Mouse (Mus musculus): ENCODE results near the gene Ggps1. TPM values are rescaled to one million over a fixed set of nuclear protein-coding genes. Genes with fewer than 3 reads are reported as not detected.
"Not testable (repeated sequence)": the region's sequence is repeated elsewhere in the genome, so short reads cannot be mapped to it uniquely, and the experiment has no call there.

Ggps1 gene
- polyA plus RNA-seq, 1 experiment from 2014 or later: 55.3 TPM

DNA sequence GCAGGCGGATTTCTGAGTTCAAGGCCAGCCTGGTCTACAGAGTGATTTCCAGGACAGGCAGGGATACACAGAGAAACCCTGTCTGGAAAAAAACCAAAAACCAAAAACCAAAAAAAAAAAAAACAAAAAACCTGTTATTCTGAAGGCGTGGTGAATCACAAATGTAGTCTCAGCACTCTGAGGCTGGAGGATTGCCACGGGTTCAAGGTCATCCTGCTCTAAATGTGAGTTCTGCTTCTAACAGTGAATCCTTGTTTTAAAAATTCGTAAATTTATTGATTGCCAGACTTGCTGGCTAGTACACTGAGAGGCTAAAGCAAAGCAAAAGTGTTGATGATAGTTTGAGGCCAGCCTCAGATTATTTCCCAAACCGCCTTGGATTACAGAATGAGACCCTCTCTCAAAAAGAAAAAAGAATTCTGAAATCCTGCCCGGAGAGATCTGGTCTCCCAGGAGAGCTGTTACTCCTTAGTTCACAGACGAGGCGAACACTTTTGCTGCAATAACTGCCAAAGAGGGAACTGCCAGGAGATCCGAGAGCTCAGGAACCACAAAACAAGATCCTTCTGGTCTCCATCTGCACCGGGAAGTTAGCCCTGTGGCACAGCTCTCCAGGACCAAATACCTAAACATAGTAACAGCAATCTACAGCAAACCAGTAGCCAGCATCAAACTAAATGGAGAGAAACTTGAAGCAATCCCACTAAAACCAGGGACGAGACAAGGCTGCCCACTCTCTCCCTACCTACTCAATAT lies 27.2 kb downstream of the Ggps1 start:
- H3K9me3 ChIP-seq (replicated peaks): no peaks in the 10 kb centered on the region
- no peak overlapping the region for H3K4me3 ChIP-seq (replicated peaks)
- peaks cover 15% of the 10 kb centered on the region for H3K4me1 ChIP-seq
- no peak overlapping the region for H3K4me2 ChIP-seq
- WGBS: 87% methylated on average over 11 of the region's 11 CpGs
- peaks cover 7% of the 10 kb centered on the region; the same call in 1 of the 2 replicates for H3K36me3 ChIP-seq
- no peaks in the 10 kb centered on the region for H3K27me3 ChIP-seq
- H3K9ac ChIP-seq: no peak overlapping the region
- ATAC-seq (replicated peaks; ENCODE audit: low FRiP score): no peak
- no peak overlapping the region for H3K27ac ChIP-seq

DNA sequence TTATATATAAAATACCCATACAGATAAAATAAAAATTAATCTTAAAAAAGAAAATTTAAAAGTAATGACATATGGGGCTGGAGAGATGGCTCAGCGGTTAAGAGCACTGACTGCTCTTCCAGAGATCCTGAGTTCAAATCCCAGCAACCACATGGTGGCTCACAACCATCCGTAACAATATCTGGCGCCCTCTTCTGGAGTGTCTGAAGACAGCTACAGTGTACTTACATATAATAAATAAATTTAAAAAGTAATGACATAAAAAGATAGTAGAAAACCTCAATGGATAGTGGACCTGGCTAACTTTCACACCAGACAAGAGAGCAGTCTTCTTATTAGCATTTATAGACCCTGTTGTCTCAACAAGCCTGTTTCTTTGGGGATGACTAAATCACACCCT lies 27.9 kb downstream of the Ggps1 start:
- 89% methylated on average over 3 of the region's 3 CpGs for WGBS
- H3K4me3 ChIP-seq (replicated peaks); ATAC-seq (replicated peaks; ENCODE audit: low FRiP score); H3K9me3 ChIP-seq (replicated peaks); H3K9ac ChIP-seq; H3K4me2 ChIP-seq; H3K36me3 ChIP-seq; H3K27ac ChIP-seq; H3K27me3 ChIP-seq: not testable (repeated sequence)
- H3K4me1 ChIP-seq: peaks cover 11% of the 10 kb centered on the region

DNA sequence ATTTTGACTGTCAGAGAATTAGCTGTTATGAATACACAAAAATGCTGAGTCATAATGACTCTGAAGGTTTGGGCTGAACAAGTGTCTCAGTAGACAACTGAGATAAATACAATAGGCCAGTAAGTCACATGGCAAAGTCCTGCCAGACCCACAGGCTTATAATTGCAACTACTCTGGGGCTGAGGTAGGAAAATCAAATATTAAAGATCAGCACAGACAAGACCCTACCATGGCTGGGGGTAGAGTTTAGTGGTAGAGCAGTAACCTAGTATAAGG lies 29.3 kb downstream of the Ggps1 start:
- H3K4me3 ChIP-seq (replicated peaks): no peak overlapping the region
- H3K4me1 ChIP-seq: peaks cover 8% of the 10 kb centered on the region; the same call in 1 of the 2 replicates
- no peak for ATAC-seq (replicated peaks; ENCODE audit: low FRiP score)
- H3K36me3 ChIP-seq: peaks cover 12% of the 10 kb centered on the region
- no peaks in the 10 kb centered on the region for H3K9me3 ChIP-seq (replicated peaks)
- no peak overlapping the region for H3K4me2 ChIP-seq
- no peak overlapping the region for H3K9ac ChIP-seq
- H3K27me3 ChIP-seq: no peaks in the 10 kb centered on the region
- H3K27ac ChIP-seq: no peak overlapping the region

DNA sequence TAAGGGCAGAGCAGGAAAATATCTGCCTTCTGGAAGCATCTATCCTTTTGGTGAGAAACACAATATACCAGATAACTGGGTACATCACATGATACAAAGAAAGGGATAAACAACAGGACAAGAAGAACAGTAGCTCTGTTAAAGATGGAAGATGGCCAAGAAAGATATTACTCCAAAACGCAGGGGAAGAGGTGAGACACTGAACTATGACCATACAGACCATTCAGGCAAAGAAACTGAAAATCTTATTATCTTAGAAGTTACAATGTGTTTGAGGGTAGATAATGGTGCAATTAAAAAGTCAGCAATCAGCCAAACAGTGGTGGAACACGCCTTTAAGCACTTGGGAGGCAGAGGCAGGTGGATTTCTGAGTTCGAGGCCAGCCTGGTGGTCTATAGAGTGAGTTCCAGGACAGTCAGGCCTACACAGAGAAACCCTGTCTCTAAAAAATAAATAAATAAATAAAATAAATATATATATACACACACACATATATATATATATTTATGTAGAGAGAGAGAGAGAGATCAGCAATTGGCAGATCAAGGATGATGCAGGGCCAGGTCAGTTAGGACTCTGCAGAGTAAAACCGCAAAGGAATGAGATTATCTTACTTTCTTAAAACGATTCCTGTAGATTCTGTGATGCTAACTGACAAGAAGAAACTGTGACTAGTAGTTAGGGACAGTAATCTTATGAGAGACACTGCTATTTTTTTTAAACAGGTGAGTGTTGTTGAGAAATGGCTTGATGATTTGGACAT lies 29.8 kb downstream of the Ggps1 start:
- WGBS: 85% methylated on average over 5 of the region's 5 CpGs
- Histone ChIP-seq H3K4me2 (no peak overlapping the region), H3K9ac (no peak overlapping the region), H3K27me3 (no peaks in the 10 kb centered on the region), H3K27ac (no peak overlapping the region), H3K36me3 (peaks cover 15% of the 10 kb centered on the region), H3K4me1 (0 out of 2 replicates have a peak, but pooled peaks cover 3% of the 10 kb centered on the region), H3K4me3 (replicated peaks) (no peak overlapping the region), H3K9me3 (replicated peaks) (no peaks in the 10 kb centered on the region)
- no peak; the same call in 1 of the 2 replicates for ATAC-seq (replicated peaks; ENCODE audit: low FRiP score)

DNA sequence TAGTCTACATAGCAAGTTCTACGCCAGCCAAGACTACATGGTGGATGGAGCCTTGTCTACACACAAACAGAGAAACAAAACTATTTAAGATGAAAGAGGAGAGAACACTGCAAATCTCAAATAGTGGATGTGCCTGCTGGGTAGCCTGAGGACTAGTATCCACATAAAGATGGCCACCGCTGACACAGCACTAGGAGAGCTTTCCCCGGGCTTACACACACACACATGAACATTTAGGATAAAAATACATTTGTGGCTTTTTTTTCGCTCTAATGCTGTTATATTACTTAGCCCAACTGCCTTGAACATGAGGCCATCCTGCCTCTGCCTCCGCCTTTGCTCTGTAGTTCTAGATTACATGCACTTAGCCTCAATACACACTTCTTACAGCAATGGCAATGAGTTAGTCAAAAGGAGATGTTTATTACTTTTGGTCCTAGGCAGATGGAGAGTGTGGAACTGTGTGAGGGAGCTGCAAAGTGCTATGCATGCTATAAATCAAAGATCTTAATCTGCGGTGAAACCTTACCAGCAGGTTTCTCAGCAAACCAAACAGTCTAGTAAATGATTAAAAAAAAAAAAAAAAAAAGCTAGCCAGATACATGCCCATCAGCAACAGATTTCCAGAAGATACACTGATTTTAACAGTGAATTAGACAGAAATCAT lies 37.0 kb downstream of the Ggps1 start:
- Histone ChIP-seq H3K36me3 (peaks cover 32% of the 10 kb centered on the region), H3K9ac (no peak overlapping the region), H3K4me1 (no peaks in the 10 kb centered on the region), H3K27me3 (no peaks in the 10 kb centered on the region), H3K27ac (no peak overlapping the region), H3K4me2 (no peak overlapping the region), H3K9me3 (replicated peaks) (no peaks in the 10 kb centered on the region), H3K4me3 (replicated peaks) (no peak overlapping the region)
- 81% methylated on average over 6 of the region's 6 CpGs for WGBS
- no peak for ATAC-seq (replicated peaks; ENCODE audit: low FRiP score)

DNA sequence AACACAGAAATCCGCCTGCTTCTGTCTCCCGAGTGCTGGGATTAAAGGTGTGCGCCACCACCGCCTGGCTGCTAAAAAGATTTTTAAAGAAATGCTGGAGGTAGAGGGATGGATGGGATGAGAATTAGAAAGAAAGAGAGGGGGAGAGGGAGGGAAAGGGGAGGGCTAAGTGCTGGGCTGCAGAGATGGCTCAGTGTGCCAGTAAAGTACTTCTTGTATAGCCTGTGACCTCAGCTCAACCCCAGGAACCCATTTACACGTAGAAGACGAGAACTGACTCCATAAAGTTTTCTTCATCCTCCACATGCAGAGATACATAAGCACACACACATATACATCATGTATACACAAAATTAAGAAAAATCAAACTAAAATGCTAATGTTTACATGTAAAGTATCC lies 37.7 kb downstream of the Ggps1 start:
- H3K27ac ChIP-seq: no peak overlapping the region
- no peaks in the 10 kb centered on the region for H3K9me3 ChIP-seq (replicated peaks)
- ATAC-seq (replicated peaks; ENCODE audit: low FRiP score): no peak
- H3K4me1 ChIP-seq: no peaks in the 10 kb centered on the region
- H3K4me3 ChIP-seq (replicated peaks): no peak overlapping the region
- no peaks in the 10 kb centered on the region for H3K27me3 ChIP-seq
- H3K36me3 ChIP-seq: peaks cover 30% of the 10 kb centered on the region
- no peak overlapping the region for H3K9ac ChIP-seq
- 93% methylated on average over 6 of the region's 6 CpGs for WGBS
- H3K4me2 ChIP-seq: no peak overlapping the region

DNA sequence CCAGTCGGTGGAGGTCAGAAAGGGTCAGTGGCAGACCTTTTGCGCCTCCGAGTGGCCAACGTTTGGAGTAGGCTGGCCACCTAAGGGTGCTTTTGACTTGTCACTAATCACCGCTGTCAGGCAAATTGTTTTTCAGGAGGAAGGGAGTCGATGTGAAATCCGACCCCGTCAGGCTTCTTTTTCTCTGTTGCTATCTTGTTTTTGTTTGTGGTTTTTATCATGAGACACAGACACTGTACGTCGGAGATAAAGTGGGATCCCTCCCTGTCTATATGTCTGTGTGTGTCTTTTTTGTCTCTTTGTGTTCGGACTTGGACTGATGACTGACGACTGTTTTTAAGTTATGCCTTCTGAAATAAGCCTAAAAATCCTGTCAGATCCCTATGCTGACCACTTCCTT lies 41.9 kb downstream of the Ggps1 start:
- H3K27me3 ChIP-seq; H3K4me3 ChIP-seq (replicated peaks); H3K27ac ChIP-seq; H3K4me2 ChIP-seq; H3K9ac ChIP-seq; H3K4me1 ChIP-seq; ATAC-seq (replicated peaks; ENCODE audit: low FRiP score); H3K9me3 ChIP-seq (replicated peaks): not testable (repeated sequence)
- WGBS: 53% methylated on average over 11 of the region's 12 CpGs
- peaks cover 25% of the 10 kb centered on the region for H3K36me3 ChIP-seq

DNA sequence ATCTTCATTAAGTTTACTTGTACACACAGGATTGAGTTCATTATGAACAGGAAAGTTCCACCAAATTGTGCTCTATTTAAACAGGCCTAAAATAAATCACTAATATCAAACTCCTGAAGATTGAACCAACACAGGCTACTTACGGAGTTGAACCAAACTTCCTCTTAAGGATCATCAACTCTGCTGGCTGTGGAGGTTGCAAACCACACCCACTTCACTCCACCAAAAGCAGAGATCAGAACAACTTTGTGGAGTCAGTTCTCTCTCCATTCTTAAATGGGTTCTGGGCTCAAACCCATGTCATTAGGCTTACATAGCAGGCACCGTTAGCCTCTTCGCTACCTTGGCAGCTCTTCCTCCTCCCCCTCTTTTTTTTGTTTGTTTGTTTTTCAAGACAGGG lies 44.4 kb downstream of the Ggps1 start:
- ATAC-seq (replicated peaks; ENCODE audit: low FRiP score): no peak
- no peaks in the 10 kb centered on the region for H3K4me1 ChIP-seq

DNA sequence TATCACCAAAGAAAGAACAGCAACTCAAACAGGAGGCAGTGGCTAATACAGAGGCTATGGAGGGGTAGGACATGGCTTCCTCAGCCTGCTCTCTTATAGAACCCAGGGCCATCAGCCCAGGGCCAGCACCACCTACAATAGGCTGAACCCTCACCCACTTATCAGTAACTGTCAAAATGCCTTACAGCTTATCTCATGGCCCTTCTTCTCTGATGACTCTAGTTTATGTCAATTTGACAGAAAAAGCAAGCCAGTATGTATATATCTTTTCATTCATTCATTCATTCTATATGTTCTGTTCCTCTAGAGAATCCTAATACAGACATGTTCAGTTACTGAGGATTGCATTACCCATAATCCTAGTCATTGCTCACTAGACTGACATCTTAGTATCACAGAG lies 45.0 kb downstream of the Ggps1 start:
- no peak overlapping the region for H3K4me3 ChIP-seq (replicated peaks)
- H3K9ac ChIP-seq: no peak overlapping the region
- H3K9me3 ChIP-seq (replicated peaks): no peaks in the 10 kb centered on the region
- no peaks in the 10 kb centered on the region for H3K4me1 ChIP-seq
- H3K27me3 ChIP-seq: no peaks in the 10 kb centered on the region
- H3K36me3 ChIP-seq: peaks cover 51% of the 10 kb centered on the region
- no peak overlapping the region for H3K27ac ChIP-seq
- no peak for ATAC-seq (replicated peaks; ENCODE audit: low FRiP score)
- no peak overlapping the region for H3K4me2 ChIP-seq

More for the DNA sequence above, 44.4 kb downstream of the Ggps1 start:
- WGBS: 87% methylated on average over 3 of the region's 3 CpGs
- no peak overlapping the region for H3K27ac ChIP-seq
- H3K4me3 ChIP-seq (replicated peaks): no peak overlapping the region
- H3K4me2 ChIP-seq: no peak overlapping the region
- no peaks in the 10 kb centered on the region for H3K9me3 ChIP-seq (replicated peaks)
- H3K9ac ChIP-seq: no peak overlapping the region
- H3K27me3 ChIP-seq: no peaks in the 10 kb centered on the region
- H3K36me3 ChIP-seq: peaks cover 45% of the 10 kb centered on the region

DNA sequence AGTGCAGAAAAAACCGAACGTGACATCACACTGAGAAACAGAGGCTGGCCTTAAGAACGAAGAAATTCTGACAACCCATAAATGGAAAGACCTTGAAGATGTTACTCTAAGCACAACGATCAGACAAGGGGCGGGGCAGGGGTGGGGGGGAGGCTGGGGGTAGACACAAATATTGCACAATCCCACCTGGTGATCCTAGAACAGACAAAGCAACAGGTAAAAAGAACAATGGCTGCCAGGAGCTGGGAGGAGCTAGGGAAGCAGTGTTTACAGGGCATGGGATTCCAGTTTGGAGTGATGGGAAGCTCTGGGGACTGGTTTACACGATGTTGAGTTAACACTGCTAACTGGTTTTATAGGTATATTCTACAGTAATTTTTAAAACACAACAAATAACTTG lies 47.7 kb downstream of the Ggps1 start:
- Histone ChIP-seq H3K9ac (no peak overlapping the region), H3K36me3 (peaks cover 73% of the 10 kb centered on the region), H3K4me1 (no peaks in the 10 kb centered on the region), H3K4me2 (no peak overlapping the region), H3K4me3 (replicated peaks) (no peak overlapping the region), H3K9me3 (replicated peaks) (no peaks in the 10 kb centered on the region), H3K27me3 (no peaks in the 10 kb centered on the region), H3K27ac (no peak overlapping the region)
- 92% methylated on average over 6 of the region's 6 CpGs for WGBS
- no peak for ATAC-seq (replicated peaks; ENCODE audit: low FRiP score)

DNA sequence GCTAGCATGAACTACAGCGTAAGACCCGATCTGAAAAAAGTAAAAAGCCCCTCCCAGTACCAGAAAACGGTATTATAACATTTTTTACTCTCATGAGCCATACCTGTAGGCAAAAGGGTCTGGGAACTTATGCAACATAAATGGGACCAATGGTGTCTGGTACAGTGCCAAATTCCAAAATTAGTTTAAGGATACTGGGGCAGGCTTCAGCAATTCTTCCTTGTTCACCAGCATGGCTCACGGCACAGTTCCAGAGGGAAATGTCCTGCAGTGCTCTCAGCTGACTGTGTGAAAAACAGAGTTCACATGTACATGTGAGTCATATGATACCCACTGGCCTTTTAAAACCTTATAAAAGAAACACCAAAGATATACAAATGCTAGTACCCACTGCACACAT lies 48.7 kb downstream of the Ggps1 start:
- Histone ChIP-seq H3K4me3 (replicated peaks) (no peak overlapping the region), H3K27me3 (no peaks in the 10 kb centered on the region), H3K4me1 (no peaks in the 10 kb centered on the region), H3K36me3 (peaks cover 79% of the 10 kb centered on the region), H3K9me3 (replicated peaks) (no peaks in the 10 kb centered on the region), H3K27ac (no peak overlapping the region), H3K9ac (no peak overlapping the region), H3K4me2 (no peak overlapping the region)
- 89% methylated on average over 4 of the region's 4 CpGs for WGBS
- ATAC-seq (replicated peaks; ENCODE audit: low FRiP score): no peak

DNA sequence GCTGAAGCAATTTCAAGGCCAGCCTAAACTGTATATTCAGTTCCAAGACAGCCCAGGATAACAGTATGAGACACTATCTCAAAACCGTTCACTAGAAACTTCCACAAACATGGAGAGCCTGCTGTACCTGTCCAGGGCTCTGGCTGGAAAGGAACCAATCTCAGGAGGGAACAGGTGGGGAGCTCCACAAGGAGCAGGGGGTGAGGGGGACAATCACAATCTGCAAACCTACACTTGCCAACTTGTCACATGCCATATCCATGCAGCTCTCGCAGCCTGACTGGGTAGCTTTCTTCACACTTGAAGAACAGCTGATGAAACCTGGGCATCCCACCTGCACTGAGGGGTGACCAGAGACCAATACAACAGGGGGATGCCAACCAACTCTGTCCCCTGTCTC lies 49.3 kb downstream of the Ggps1 start:
- Histone ChIP-seq H3K4me3 (replicated peaks) (no peak overlapping the region), H3K4me2 (no peak overlapping the region), H3K9ac (no peak overlapping the region), H3K36me3 (peaks cover 78% of the 10 kb centered on the region), H3K27me3 (no peaks in the 10 kb centered on the region), H3K4me1 (no peaks in the 10 kb centered on the region), H3K9me3 (replicated peaks) (no peaks in the 10 kb centered on the region), H3K27ac (no peak overlapping the region)
- no peak for ATAC-seq (replicated peaks; ENCODE audit: low FRiP score)
- 92% methylated on average over 2 of the region's 2 CpGs for WGBS
